Mouse (Mus musculus): Measurements from ENCODE around the gene Racgap1.

The Racgap1 gene

GRCm38 (mm10) chr15:99663964-99664599 lies 12.6 kb upstream of the Racgap1 start:
- DNase-seq: no peak

- DNase-seq: no peak
These were observed 10.9 kb upstream of the Racgap1 start for GRCm38 (mm10) chr15:99662371-99662770.

- no peak for DNase-seq
These were observed 9.8 kb upstream of the Racgap1 start for GRCm38 (mm10) chr15:99661121-99661830.

- no peak for DNase-seq
These were observed 7.0 kb upstream of the Racgap1 start for GRCm38 (mm10) chr15:99658437-99658836.

GRCm38 (mm10) chr15:99655956-99656355 lies 4.5 kb upstream of the Racgap1 start:
- no peak for DNase-seq

- no peak for DNase-seq
These were observed 2.4 kb upstream of the Racgap1 start for GRCm38 (mm10) chr15:99653876-99654275.

- no peak for DNase-seq
These were observed 1.8 kb upstream of the Racgap1 start for GRCm38 (mm10) chr15:99653291-99653690.

GRCm38 (mm10) chr15:99651984-99652872 lies 772 bp upstream of the Racgap1 start:
- DNase-seq: no peak

- no peak for DNase-seq
These were observed 1.2 kb downstream of the Racgap1 start for GRCm38 (mm10) chr15:99650304-99650703.

GRCm38 (mm10) chr15:99649067-99649761 lies 2.2 kb downstream of the Racgap1 start:
- DNase-seq: no peak

- no peak for DNase-seq
These were observed 3.1 kb downstream of the Racgap1 start for GRCm38 (mm10) chr15:99648326-99648725.

GRCm38 (mm10) chr15:99644776-99645175 lies 6.7 kb downstream of the Racgap1 start:
- DNase-seq: no peak

- DNase-seq: no peak
These were observed 7.6 kb downstream of the Racgap1 start for GRCm38 (mm10) chr15:99643832-99644231.

GRCm38 (mm10) chr15:99642622-99643021 lies 8.8 kb downstream of the Racgap1 start:
- DNase-seq: no peak

- no peak for DNase-seq
These were observed 13.4 kb downstream of the Racgap1 start for GRCm38 (mm10) chr15:99638124-99638485.

GRCm38 (mm10) chr15:99637405-99638123 lies 13.9 kb downstream of the Racgap1 start:
- no peak for DNase-seq

- DNase-seq: no peak
These were observed 16.8 kb downstream of the Racgap1 start for GRCm38 (mm10) chr15:99634702-99635101.

GRCm38 (mm10) chr15:99631618-99632017 lies 19.8 kb downstream of the Racgap1 start:
- DNase-seq: no peak

- DNase-seq: no peak
These were observed 29.4 kb downstream of the Racgap1 start for GRCm38 (mm10) chr15:99622063-99622462.

- DNase-seq: no peak
These were observed 31.6 kb downstream of the Racgap1 start for GRCm38 (mm10) chr15:99619821-99620220.

- DNase-seq: no peak
These were observed 32.9 kb downstream of the Racgap1 start for GRCm38 (mm10) chr15:99618595-99618994.

GRCm38 (mm10) chr15:99615246-99615645 lies 36.2 kb downstream of the Racgap1 start:
- no peak for DNase-seq

All from spleen, adult 18-20 months (tissue).